Mouse (Mus musculus) heart, adult 2 months (tissue): ENCODE results near the gene Aptx. TPM values are rescaled to one million over a fixed set of nuclear protein-coding genes. Genes with fewer than 3 reads are reported as not detected.

Source experiments
- DNase-seq, 2 experiments: peaks; one replicate each; pipeline ENCODE4 v3.0.0; 2021
- H3K27ac ChIP-seq: fragments of 200-600 bp; 2 replicates; pipeline ENCODE4 v1.8.1; 2022
- H3K27me3 ChIP-seq: fragments of 200-500 bp; 2 replicates; pipeline ENCODE4 v1.6.1; 2012; ENCODE audit warnings: mild to moderate bottlenecking, low read length, inconsistent platforms, mixed read lengths; ENCODE audit not compliant: control insufficient read depth, insufficient read depth
- H3K36me3 ChIP-seq: fragments of 200-500 bp; 2 replicates; pipeline ENCODE4 v1.6.1; 2012; ENCODE audit warnings: low read length, inconsistent platforms; ENCODE audit not compliant: control insufficient read depth, insufficient read depth
- H3K4me1 ChIP-seq: fragments of 200-500 bp; 2 replicates; pipeline ENCODE4 v1.6.1; 2011; ENCODE audit warnings: low read length; ENCODE audit not compliant: control insufficient read depth, insufficient read depth
- H3K4me3 ChIP-seq: fragments of 200-600 bp; 2 replicates; pipeline ENCODE4 v1.8.1; 2022
- H3K79me2 ChIP-seq: fragments of 200-500 bp; replicated peaks from 2 replicates; pipeline ENCODE4 v1.6.1; 2012; ENCODE audit warnings: mild to moderate bottlenecking, inconsistent platforms, low read length, moderate library complexity, mixed read lengths; ENCODE audit not compliant: control insufficient read depth, insufficient read depth
- H3K9ac ChIP-seq: fragments of 200-500 bp; 2 replicates; pipeline ENCODE4 v1.6.1; 2012; ENCODE audit warnings: low read depth, mild to moderate bottlenecking, control low read depth, inconsistent platforms, low read length, mixed read lengths
- CTCF ChIP-seq: fragments of 200-600 bp; IDR thresholded peaks from 2 replicates; pipeline ENCODE4 v1.8.1; 2022; ENCODE audit warnings: antibody characterized with exemption, mild to moderate bottlenecking, moderate library complexity
- EP300 ChIP-seq: fragments of 200-500 bp; IDR thresholded peaks from 2 replicates; pipeline ENCODE4 v1.6.1; 2011; ENCODE audit warnings: low read depth, low read length, control low read depth; ENCODE audit not compliant: insufficient read depth
- POLR2A ChIP-seq: fragments of 200-500 bp; IDR thresholded peaks from 2 replicates; pipeline ENCODE4 v1.6.1; 2011; ENCODE audit warnings: mild to moderate bottlenecking, low read depth, low read length, control low read depth; ENCODE audit not compliant: insufficient read depth
- WGBS: fragments of 180-500 bp; shearing (Covaris S2); methylation state at CpG from one replicate; pipeline ENCODE4 v1.1.7; 2018; 5-methylcytosine and 5-hydroxymethylcytosine counted together
- intact Hi-C: fragments of 180-260 bp; cut with DNase I; formaldehyde crosslinking; loops from one replicate; pipeline ENCODE4 v1.15.1; 2025
- polyA plus RNA-seq: library from polyadenylated mRNA; depleted of rRNA; stranded (reverse); fragments of >200 nt; gene quantifications from 2 replicates; pipeline ENCODE4 v1.2.3, GENCODE M21; 2012
- total RNA-seq, 2 experiments: library from RNA; stranded (reverse); gene quantifications; 2 replicates each; pipeline ENCODE4 v1.2.3; 2021

Gene Aptx
- total and polyA plus RNA-seq, 3 experiments: 7.6 to 16.8 (median 14.4) TPM

DNA sequence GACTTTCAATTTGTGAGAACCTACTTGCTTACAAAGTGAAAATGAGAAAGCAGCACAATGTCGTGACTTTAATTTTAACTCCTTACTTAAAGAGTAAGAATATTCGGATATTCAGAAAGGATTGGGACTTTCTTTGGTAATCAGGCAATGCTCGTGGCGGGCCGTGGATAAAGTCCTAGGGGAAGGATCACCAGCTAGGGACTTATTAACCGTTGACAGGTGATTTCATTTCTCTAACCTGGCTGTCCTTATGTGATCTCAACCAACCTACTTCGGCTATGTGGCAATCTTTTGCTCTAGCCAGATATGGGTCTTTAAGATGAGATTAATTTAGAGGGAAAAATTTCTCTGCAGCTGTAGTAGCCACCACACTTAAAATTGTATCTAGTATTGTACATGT, 22.1 kb upstream of the Aptx start:
- DNase-seq: no peak
- intact Hi-C loops: loop anchor here (10.0 kb wide), 1 partner anchor 740 kb away; the partner anchor contains the start of genes Kif24 and Nudt2
- H3K4me1 ChIP-seq: peaks cover 8% of the 10 kb centered on the region
- H3K27ac ChIP-seq: no peak overlapping the region
- TF ChIP-seq POLR2A: no peak
- no peak for TF ChIP-seq CTCF
- TF ChIP-seq EP300: no peak
- H3K79me2 ChIP-seq: no peaks in the 10 kb centered on the region; the same call in 1 of the 2 replicates
- H3K9ac ChIP-seq: no peak overlapping the region
- peaks cover 62% of the 10 kb centered on the region for H3K36me3 ChIP-seq
- 52% methylated on average over 7 of the region's 7 CpGs for WGBS
- no peaks in the 10 kb centered on the region for H3K27me3 ChIP-seq
- peak overlapping the region; percentile 75 for H3K4me3 ChIP-seq

- H3K9ac ChIP-seq: peak overlapping the region; percentile 98
- intact Hi-C loops: loop anchor here (1.0 to 10.0 kb wide), 2 partner anchors 20 to 742 kb away; partner anchors contain the start of genes Aptx, Kif24 and Nudt2
- no peaks in the 10 kb centered on the region; the same call in 1 of the 2 replicates for H3K79me2 ChIP-seq
- H3K27me3 ChIP-seq: no peaks in the 10 kb centered on the region
- H3K36me3 ChIP-seq: peaks cover 48% of the 10 kb centered on the region
- WGBS: under 1% methylated on average over 59 of the region's 62 CpGs
- peak in 1 of 2 experiments; percentile 81 for DNase-seq
- peaks cover 8% of the 10 kb centered on the region for H3K4me1 ChIP-seq
- H3K4me3 ChIP-seq: peak overlapping the region; percentile 75
- TF ChIP-seq EP300 (peak; percentile 9; the same call in 1 of the 2 replicates), POLR2A (peak; percentile 55), CTCF (no peak)
- peak overlapping the region; percentile 100 for H3K27ac ChIP-seq
Observed at GRCm38 (mm10) chr4:40722687-40723460, 19.9 kb upstream of the Aptx start.

GRCm38 (mm10) chr4:40722011-40722666, 19.1 kb upstream of the Aptx start, which contains the start of gene Dnaja1:
Gene Dnaja1, plus strand, starts transcription at chr4:40722150.
- H3K4me3 ChIP-seq: peak within 1 kb of the TSS; percentile 75
- under 1% methylated on average over 54 of the region's 54 CpGs for WGBS
- peak within 1 kb of the TSS; percentile 100 for H3K27ac ChIP-seq
- H3K36me3 ChIP-seq: peaks cover 43% of the 10 kb centered on the region
- peak within 1 kb of the TSS; percentile 98 for H3K9ac ChIP-seq
- DNase-seq: peak; percentile 98 to 99
- 0 out of 2 replicates have a peak, but pooled peaks have one; percentile 4 for TF ChIP-seq CTCF
- TF ChIP-seq EP300: peak; percentile 75
- TF ChIP-seq POLR2A: peak; percentile 93
- intact Hi-C loops: loop anchor here (1.0 to 10.0 kb wide), 2 partner anchors 19 to 743 kb away; partner anchors contain the start of genes Aptx, Kif24 and Nudt2
- no peaks in the 10 kb centered on the region for H3K27me3 ChIP-seq
- peaks cover 6% of the 10 kb centered on the region for H3K4me1 ChIP-seq
- H3K79me2 ChIP-seq: no peaks in the 10 kb centered on the region; the same call in 1 of the 2 replicates

GRCm38 (mm10) chr4:40720910-40721309, 17.9 kb upstream of the Aptx start:
- H3K27me3 ChIP-seq: no peaks in the 10 kb centered on the region
- H3K4me1 ChIP-seq: peaks cover 6% of the 10 kb centered on the region
- H3K36me3 ChIP-seq: peaks cover 30% of the 10 kb centered on the region
- DNase-seq: no peak
- intact Hi-C loops: loop anchor here (10.0 kb wide), 1 partner anchor 744 kb away; the partner anchor contains the start of genes Kif24 and Nudt2
- peak overlapping the region; percentile 100 for H3K27ac ChIP-seq
- no peak for TF ChIP-seq EP300
- 88% methylated on average over 8 of the region's 8 CpGs for WGBS
- H3K9ac ChIP-seq: no peak overlapping the region
- H3K4me3 ChIP-seq: no peak overlapping the region
- no peaks in the 10 kb centered on the region; the same call in 1 of the 2 replicates for H3K79me2 ChIP-seq

GRCm38 (mm10) chr4:40717141-40717540, 14.1 kb upstream of the Aptx start:
- 86% methylated on average over 3 of the region's 3 CpGs for WGBS
- H3K27ac ChIP-seq: no peak overlapping the region
- no peak overlapping the region for H3K9ac ChIP-seq
- no peak for DNase-seq
- TF ChIP-seq POLR2A (no peak), EP300 (no peak), CTCF (no peak)
- H3K36me3 ChIP-seq: peaks cover 9% of the 10 kb centered on the region
- no peaks in the 10 kb centered on the region for H3K79me2 ChIP-seq
- no peak overlapping the region for H3K4me3 ChIP-seq
- peaks cover 6% of the 10 kb centered on the region for H3K4me1 ChIP-seq
- H3K27me3 ChIP-seq: no peaks in the 10 kb centered on the region
- intact Hi-C loops: no loop called here
